Mouse (Mus musculus) kidney, embryonic 15.5 days (tissue): Measurements from ENCODE around the gene Llgl2. TPM values are rescaled to one million over a fixed set of nuclear protein-coding genes. Genes with fewer than 3 reads are reported as not detected.

Experiments
- ATAC-seq: fragments of 200-750 bp; cut with Nextera tagmentation; replicated peaks from 2 replicates; pipeline ENCODE4 v1.8.0; 2017; ENCODE audit warnings: moderate TSS enrichment; ENCODE audit not compliant: low FRiP score
- H3K27ac ChIP-seq: fragments of 300-500 bp; sonication (generic); 2 replicates; pipeline ENCODE4 v1.5.1; 2015; ENCODE audit warnings: mild to moderate bottlenecking, inconsistent platforms
- H3K27me3 ChIP-seq: fragments of 300-500 bp; sonication (generic); 2 replicates; pipeline ENCODE4 v1.6.1; 2015; ENCODE audit warnings: inconsistent platforms
- H3K36me3 ChIP-seq: fragments of 300-500 bp; sonication (generic); 2 replicates; pipeline ENCODE4 v1.6.1; 2015; ENCODE audit warnings: inconsistent platforms
- H3K4me1 ChIP-seq: fragments of 300-500 bp; sonication (generic); 2 replicates; pipeline ENCODE4 v1.6.1; 2015; ENCODE audit warnings: inconsistent platforms
- H3K4me2 ChIP-seq: fragments of 300-500 bp; sonication (generic); 2 replicates; pipeline ENCODE4 v1.6.1; 2015; ENCODE audit warnings: moderate library complexity, mild to moderate bottlenecking, inconsistent platforms
- H3K4me3 ChIP-seq: fragments of 300-500 bp; sonication (generic); replicated peaks from 2 replicates; pipeline ENCODE4 v1.5.1; 2015; ENCODE audit warnings: mild to moderate bottlenecking, inconsistent platforms
- H3K9ac ChIP-seq: fragments of 300-500 bp; sonication (generic); 2 replicates; pipeline ENCODE4 v1.6.1; 2015; ENCODE audit warnings: mild to moderate bottlenecking, inconsistent platforms
- H3K9me3 ChIP-seq: fragments of 300-500 bp; sonication (generic); replicated peaks from 2 replicates; pipeline ENCODE4 v1.6.1; 2016; ENCODE audit warnings: inconsistent platforms
- WGBS: fragments of 180-500 bp; shearing (Covaris S2); methylation state at CpG from one replicate; pipeline ENCODE4 v1.1.7; 2015; ENCODE audit warnings: mixed read lengths; 5-methylcytosine and 5-hydroxymethylcytosine counted together
- polyA plus RNA-seq: library from polyadenylated mRNA; unstranded; fragments of >200 nt; fragmentation: Nextera tagmentation; extraction: Ambion mirVana; gene quantifications from 2 replicates; pipeline ENCODE4 v1.2.1, GENCODE M21; 2015

Llgl2 gene
- polyA plus RNA-seq = 39.1 and 41.0 TPM in 2 replicates

- peak within 1 kb of the TSS; percentile 96 for H3K4me2 ChIP-seq
- H3K27me3 ChIP-seq = 0 out of 2 replicates have a peak, but pooled peaks cover 5% of the 10 kb centered on the region
- H3K4me1 ChIP-seq = peaks cover 36% of the 10 kb centered on the region
- H3K27ac ChIP-seq = peak within 1 kb of the TSS; percentile 85
- ATAC-seq = peak; percentile 98
- under 1% methylated on average over 87 of the region's 87 CpGs for WGBS
- H3K4me3 ChIP-seq = peak within 1 kb of the TSS; percentile 88
- no peaks in the 10 kb centered on the region for H3K9me3 ChIP-seq
- H3K9ac ChIP-seq = peak within 1 kb of the TSS; percentile 73
- H3K36me3 ChIP-seq = peaks cover 37% of the 10 kb centered on the region
These were observed at the start of gene Llgl2 for GRCm38 (mm10) chr11:115823774-115824740. Llgl2 (plus strand) TSS chr11:115824049.

- no peak overlapping the region for H3K4me3 ChIP-seq
- H3K4me1 ChIP-seq = peaks cover 60% of the 10 kb centered on the region
- H3K9ac ChIP-seq = no peak overlapping the region
- no peak for ATAC-seq
- no peaks in the 10 kb centered on the region; the same call in 1 of the 2 replicates for H3K9me3 ChIP-seq
- no peak overlapping the region for H3K4me2 ChIP-seq
- no peaks in the 10 kb centered on the region for H3K27me3 ChIP-seq
- peak overlapping the region; percentile 63 for H3K27ac ChIP-seq
- WGBS = 21% methylated on average over 4 of the region's 4 CpGs
- peaks cover 5% of the 10 kb centered on the region; the same call in 1 of the 2 replicates for H3K36me3 ChIP-seq
These were observed 49.2 kb upstream of the Llgl2 start for GRCm38 (mm10) chr11:115774653-115775052.

- Histone ChIP-seq H3K9ac (no peak overlapping the region), H3K4me3 (no peak overlapping the region), H3K27me3 (no peaks in the 10 kb centered on the region), H3K4me1 (peaks cover 66% of the 10 kb centered on the region), H3K4me2 (peak overlapping the region; percentile 10), H3K27ac (peak overlapping the region; percentile 80), H3K9me3 (no peaks in the 10 kb centered on the region; the same call in 1 of the 2 replicates), H3K36me3 (peaks cover 5% of the 10 kb centered on the region; the same call in 1 of the 2 replicates)
- ATAC-seq = 0 out of 2 replicates have a peak, but pooled peaks have one; percentile 19
- 33% methylated on average over 18 of the region's 18 CpGs for WGBS
These were observed 47.8 kb upstream of the Llgl2 start for GRCm38 (mm10) chr11:115775821-115776665.

- no peaks in the 10 kb centered on the region for H3K27me3 ChIP-seq
- WGBS = 68% methylated on average over 9 of the region's 9 CpGs
- H3K9ac ChIP-seq = no peak overlapping the region
- no peak for ATAC-seq
- H3K4me2 ChIP-seq = no peak overlapping the region
- H3K9me3 ChIP-seq = no peaks in the 10 kb centered on the region; the same call in 1 of the 2 replicates
- peak overlapping the region; percentile 62 for H3K27ac ChIP-seq
- H3K4me1 ChIP-seq = peaks cover 72% of the 10 kb centered on the region
- H3K36me3 ChIP-seq = peaks cover 5% of the 10 kb centered on the region; the same call in 1 of the 2 replicates
- H3K4me3 ChIP-seq = no peak overlapping the region
These were observed 46.9 kb upstream of the Llgl2 start for GRCm38 (mm10) chr11:115776954-115777353.

- peak overlapping the region; percentile 62 for H3K27ac ChIP-seq
- peaks cover 73% of the 10 kb centered on the region for H3K4me1 ChIP-seq
- no peak for ATAC-seq
- H3K9ac ChIP-seq = no peak overlapping the region
- H3K27me3 ChIP-seq = no peaks in the 10 kb centered on the region
- H3K36me3 ChIP-seq = peaks cover 2% of the 10 kb centered on the region; the same call in 1 of the 2 replicates
- 73% methylated on average over 17 of the region's 17 CpGs for WGBS
- H3K4me3 ChIP-seq = no peak overlapping the region
- no peaks in the 10 kb centered on the region; the same call in 1 of the 2 replicates for H3K9me3 ChIP-seq
- no peak overlapping the region for H3K4me2 ChIP-seq
These were observed 46.1 kb upstream of the Llgl2 start for GRCm38 (mm10) chr11:115777487-115778335.

- H3K9me3 ChIP-seq = no peaks in the 10 kb centered on the region
- H3K4me3 ChIP-seq = no peak overlapping the region
- WGBS = 8% methylated on average over 9 of the region's 9 CpGs
- peak; percentile 91 for ATAC-seq
- peak overlapping the region; percentile 95 for H3K27ac ChIP-seq
- peak overlapping the region; percentile 29 for H3K4me2 ChIP-seq
- no peaks in the 10 kb centered on the region for H3K27me3 ChIP-seq
- peaks cover 78% of the 10 kb centered on the region for H3K4me1 ChIP-seq
- 0 out of 2 replicates have a peak overlapping the region, but pooled peaks have one; percentile 5 for H3K9ac ChIP-seq
- H3K36me3 ChIP-seq = no peaks in the 10 kb centered on the region
These were observed 44.7 kb upstream of the Llgl2 start for GRCm38 (mm10) chr11:115779038-115779571.

GRCm38 (mm10) chr11:115780141-115781070 is 43.4 kb upstream of the Llgl2 start:
- no peaks in the 10 kb centered on the region for H3K9me3 ChIP-seq
- H3K4me3 ChIP-seq = 0 out of 2 replicates have a peak overlapping the region, but pooled peaks have one; percentile 12
- ATAC-seq = peak; percentile 27
- H3K4me2 ChIP-seq = peak overlapping the region; percentile 46
- peak overlapping the region; percentile 95 for H3K27ac ChIP-seq
- 23% methylated on average over 20 of the region's 20 CpGs for WGBS
- H3K27me3 ChIP-seq = no peaks in the 10 kb centered on the region
- peak overlapping the region; percentile 12; the same call in 1 of the 2 replicates for H3K9ac ChIP-seq
- peaks cover 74% of the 10 kb centered on the region for H3K4me1 ChIP-seq
- H3K36me3 ChIP-seq = no peaks in the 10 kb centered on the region

- Histone ChIP-seq H3K4me2 (no peak overlapping the region), H3K9me3 (no peaks in the 10 kb centered on the region), H3K4me1 (peaks cover 27% of the 10 kb centered on the region), H3K9ac (no peak overlapping the region), H3K27me3 (no peaks in the 10 kb centered on the region), H3K27ac (no peak overlapping the region), H3K4me3 (no peak overlapping the region), H3K36me3 (peaks cover 44% of the 10 kb centered on the region)
- WGBS = 66% methylated on average over 6 of the region's 6 CpGs
- ATAC-seq = no peak
These were observed 37.4 kb upstream of the Llgl2 start for GRCm38 (mm10) chr11:115786473-115786872.

- H3K9me3 ChIP-seq = no peaks in the 10 kb centered on the region
- no peak overlapping the region for H3K9ac ChIP-seq
- H3K4me2 ChIP-seq = no peak overlapping the region
- no peaks in the 10 kb centered on the region for H3K27me3 ChIP-seq
- no peak overlapping the region for H3K4me3 ChIP-seq
- H3K27ac ChIP-seq = no peak overlapping the region
- peaks cover 19% of the 10 kb centered on the region for H3K4me1 ChIP-seq
- no peak for ATAC-seq
- WGBS = 96% methylated on average over 7 of the region's 7 CpGs
- peaks cover 77% of the 10 kb centered on the region for H3K36me3 ChIP-seq
These were observed 34.1 kb upstream of the Llgl2 start for GRCm38 (mm10) chr11:115789787-115790186.

- no peaks in the 10 kb centered on the region for H3K9me3 ChIP-seq
- no peaks in the 10 kb centered on the region for H3K4me1 ChIP-seq
- no peaks in the 10 kb centered on the region for H3K27me3 ChIP-seq
- H3K36me3 ChIP-seq = peaks cover 89% of the 10 kb centered on the region
- 89% methylated on average over 16 of the region's 16 CpGs for WGBS
- H3K4me2 ChIP-seq = no peak overlapping the region
- no peak for ATAC-seq
- H3K4me3 ChIP-seq = no peak overlapping the region
- no peak overlapping the region for H3K9ac ChIP-seq
- H3K27ac ChIP-seq = no peak overlapping the region
These were observed 31.9 kb upstream of the Llgl2 start for GRCm38 (mm10) chr11:115791919-115792318.
